Mouse (Mus musculus) olfactory bulb, adult 2 months (tissue): ENCODE results near the gene Olfr976.
"Not testable (repeated sequence)": the region's sequence is repeated elsewhere in the genome, so short reads cannot be mapped to it uniquely, and the experiment has no call there.

Experiments
- CTCF ChIP-seq: fragments of 200-500 bp; IDR thresholded peaks from 2 replicates; pipeline ENCODE4 v1.5.1; 2012; ENCODE audit warnings: low read depth, mild to moderate bottlenecking, low read length, moderate library complexity; ENCODE audit not compliant: insufficient read depth
- POLR2A ChIP-seq: fragments of 200-500 bp; IDR thresholded peaks from 2 replicates; pipeline ENCODE4 v1.6.1; 2012; ENCODE audit warnings: mild to moderate bottlenecking, low read depth, low read length, moderate library complexity; ENCODE audit not compliant: insufficient read depth

- not testable (repeated sequence) for TF ChIP-seq CTCF, POLR2A
These were observed at the start of gene Olfr976 for GRCm38 (mm10) chr9:39961033-39961432.
